Mouse (Mus musculus): ENCODE results near the gene Ogn. TPM values are rescaled to one million over a fixed set of nuclear protein-coding genes. Genes with fewer than 3 reads are reported as not detected.

The Ogn gene
- total RNA-seq, 2 experiments from 2014 or later = 6.7 to 7.5 TPM

GRCm38 (mm10) chr13:49642650-49643049 is 34.8 kb downstream of the Ogn start:
- intact Hi-C loops (cut with DNase I) = no loop called here
- DNase-seq (ENCODE audit: extremely low spot score in 1 of 2, low spot score in 2 of 2) = no peak

- no peak for DNase-seq (ENCODE audit: extremely low spot score in 1 of 2, low spot score in 2 of 2)
- intact Hi-C loops (cut with DNase I) = no loop called here
These were observed 36.0 kb downstream of the Ogn start for GRCm38 (mm10) chr13:49643669-49644362.

- intact Hi-C loops (cut with DNase I) = loop anchor here (1.0 kb wide), 1 partner anchor 196 kb away; no protein-coding TSS in a partner anchor
- DNase-seq (ENCODE audit: extremely low spot score in 1 of 2, low spot score in 2 of 2) = no peak
These were observed 37.1 kb downstream of the Ogn start for GRCm38 (mm10) chr13:49644731-49645529.

- intact Hi-C loops (cut with DNase I) = no loop called here
- no peak for DNase-seq (ENCODE audit: extremely low spot score in 1 of 2, low spot score in 2 of 2)
These were observed 38.2 kb downstream of the Ogn start for GRCm38 (mm10) chr13:49646019-49646418.

- intact Hi-C loops (cut with DNase I) = no loop called here
- DNase-seq (ENCODE audit: extremely low spot score in 1 of 2, low spot score in 2 of 2) = no peak
These were observed 43.3 kb downstream of the Ogn start for GRCm38 (mm10) chr13:49651136-49651535.

GRCm38 (mm10) chr13:49651781-49652351 is 44.0 kb downstream of the Ogn start:
- intact Hi-C loops (cut with DNase I) = no loop called here
- no peak for DNase-seq (ENCODE audit: extremely low spot score in 1 of 2, low spot score in 2 of 2)

GRCm38 (mm10) chr13:49652481-49653179 is 44.8 kb downstream of the Ogn start, which contains the start of the genes Cenpp and Nol8:
Gene Cenpp, minus strand, starts transcription at chr13:49652785.
Gene Nol8, plus strand, starts transcription at chr13:49653078.
- intact Hi-C loops (cut with DNase I) = no loop called here
- DNase-seq (ENCODE audit: extremely low spot score in 1 of 2, low spot score in 2 of 2) = peak; percentile 99 to 100

GRCm38 (mm10) chr13:49653180-49653541 is 45.3 kb downstream of the Ogn start:
- intact Hi-C loops (cut with DNase I) = no loop called here
- DNase-seq (ENCODE audit: extremely low spot score in 1 of 2, low spot score in 2 of 2) = peak in 1 of 2 experiments; percentile 61

Other genes starting within 250 kb of the Ogn start
- 10 to 100 TPM; 12.7 to 13.8 TPM for gene Ippk, start 186.8 kb upstream of the Ogn start, total RNA-seq (2021)
- gene Tes3-ps, start 114.7 kb upstream of the Ogn start, total RNA-seq (2021) = 1 to 10 TPM; 1.4 to 1.6 TPM
- gene Ecm2, start 103.2 kb upstream of the Ogn start, total RNA-seq (2021) = 1 to 10 TPM; 1.3 to 1.9 TPM
- 1 to 10 TPM; 1.2 to 1.4 TPM for gene Aspn, start 63.6 kb upstream of the Ogn start, total RNA-seq (2021)
- gene Omd, start 25.6 kb upstream of the Ogn start, total RNA-seq (2021) = 1 to 10 TPM; 1.2 to 1.4 TPM
- 1 to 10 TPM; 1.5 to 1.6 TPM for gene Cenpp, start 44.7 kb downstream of the Ogn start, total RNA-seq (2021)
- 10 to 100 TPM; 19.8 to 24.7 TPM for gene Nol8, start 45.0 kb downstream of the Ogn start, total RNA-seq (2021)
- gene Iars, start 74.1 kb downstream of the Ogn start, total RNA-seq (2021) = 10 to 100 TPM; 69.2 to 70.4 TPM
- not detected for gene Gm30302, start 191.0 kb downstream of the Ogn start, total RNA-seq (2021)

Measured in left cerebral cortex, postnatal 10 days (tissue).